Mouse (Mus musculus) MEL (cell line): ENCODE measurements around the gene Efcab2. TPM values are rescaled to one million over a fixed set of nuclear protein-coding genes. Genes with fewer than 3 reads are reported as not detected.
"Not testable (repeated sequence)": the region's sequence is repeated elsewhere in the genome, so short reads cannot be mapped to it uniquely, and the experiment has no call there.

Source experiments
- DNase-seq: peaks from one replicate; pipeline ENCODE4 v3.0.0; 2011; ENCODE audit warnings: low read depth, low spot score
- H3K27ac ChIP-seq: 2 replicates; pipeline ENCODE4 v1.5.1; 2012; ENCODE audit warnings: low read depth, mild to moderate bottlenecking, control low read depth, low read length, moderate library complexity; ENCODE audit not compliant: control insufficient read depth
- H3K27me3 ChIP-seq, 2 experiments: fragments of 150-350 bp in 1 of 2; sonication (generic) in 1 of 2; 2 replicates each; pipeline ENCODE4 v1.6.1; 2012; ENCODE audit warnings: low read length in 2 of 2, mild to moderate bottlenecking in 2 of 2, improper control_type of control experiment in 1 of 2, moderate library complexity in 1 of 2; ENCODE audit not compliant: insufficient read depth in 2 of 2, control insufficient read depth in 1 of 2
- H3K36me3 ChIP-seq, 2 experiments: 2 replicates each; pipeline ENCODE4 v1.6.1; 2012 to 2014; ENCODE audit warnings: low read length in 2 of 2, improper control_type of control experiment in 1 of 2, inconsistent platforms in 1 of 2, mild to moderate bottlenecking in 1 of 2; ENCODE audit not compliant: insufficient read depth in 2 of 2, control insufficient read depth in 1 of 2
- H3K4me1 ChIP-seq, 2 experiments: fragments of 150-350 bp in 1 of 2; sonication (generic) in 1 of 2; 2 replicates each; pipeline ENCODE4 v1.6.1; 2012; ENCODE audit warnings: low read length in 2 of 2, improper control_type of control experiment in 1 of 2, mild to moderate bottlenecking in 1 of 2; ENCODE audit not compliant: insufficient read depth in 2 of 2, control insufficient read depth in 1 of 2
- H3K4me3 ChIP-seq, 2 experiments: fragments of 150-350 bp in 1 of 2; sonication (generic) in 1 of 2; 2 replicates each; pipeline ENCODE4 v1.5.1; 2012; ENCODE audit warnings: low read depth in 2 of 2, low read length in 2 of 2, mild to moderate bottlenecking in 2 of 2, moderate library complexity in 2 of 2, control low read depth in 1 of 2, improper control_type of control experiment in 1 of 2; ENCODE audit not compliant: control insufficient read depth in 1 of 2, insufficient read depth in 1 of 2
- H3K79me2 ChIP-seq: 2 replicates; pipeline ENCODE4 v1.6.1; 2012; ENCODE audit warnings: mild to moderate bottlenecking, low read length, moderate library complexity; ENCODE audit not compliant: control insufficient read depth, poor library complexity, insufficient read depth
- H3K9ac ChIP-seq: 2 replicates; pipeline ENCODE4 v1.6.1; 2012; ENCODE audit warnings: low read depth, mild to moderate bottlenecking, control low read depth, low read length, moderate library complexity; ENCODE audit not compliant: control insufficient read depth, poor library complexity, severe bottlenecking
- H3K9me3 ChIP-seq: fragments of 150-350 bp; sonication (generic); replicated peaks from 2 replicates; pipeline ENCODE4 v1.6.1; 2012; ENCODE audit warnings: mild to moderate bottlenecking, low read length, improper control_type of control experiment, moderate library complexity; ENCODE audit not compliant: insufficient read depth
- CTCF ChIP-seq, 3 experiments: IDR thresholded peaks in 2 of 3; conservative IDR thresholded peaks in 1 of 3; 2 replicates each; pipeline ENCODE4 v1.5.1; 2011 to 2012; ENCODE audit warnings: low read length in 3 of 3, low read depth in 2 of 3, mild to moderate bottlenecking in 2 of 3, improper control_type of control experiment in 1 of 3, inconsistent platforms in 1 of 3, mixed read lengths in 1 of 3, moderate library complexity in 1 of 3; ENCODE audit not compliant: control insufficient read depth in 1 of 3, insufficient read depth in 1 of 3, poor library complexity in 1 of 3, severe bottlenecking in 1 of 3
- EP300 ChIP-seq, 2 experiments: IDR thresholded peaks; 2 replicates each; pipeline ENCODE4 v1.6.1; 2011; ENCODE audit warnings: improper control_type of control experiment in 2 of 2, low read length in 2 of 2, low read depth in 1 of 2, mild to moderate bottlenecking in 1 of 2
- GABPA ChIP-seq: IDR thresholded peaks from 2 replicates; pipeline ENCODE4 v1.6.1; 2012; ENCODE audit warnings: low read depth, mild to moderate bottlenecking, inconsistent platforms, low read length, improper control_type of control experiment, moderate library complexity
- GATA1 ChIP-seq: IDR thresholded peaks from 2 replicates; pipeline ENCODE4 v1.6.1; 2011; ENCODE audit warnings: low read depth, low read length, improper control_type of control experiment
- JUND ChIP-seq: IDR thresholded peaks from 2 replicates; pipeline ENCODE4 v1.6.1; 2011; ENCODE audit warnings: low read depth, mild to moderate bottlenecking, improper control_type of control experiment, low read length
- MAFK ChIP-seq: IDR thresholded peaks from 2 replicates; pipeline ENCODE4 v1.6.1; 2011; ENCODE audit warnings: low read depth, mild to moderate bottlenecking, low read length, improper control_type of control experiment, borderline replicate concordance
- MAX ChIP-seq: IDR thresholded peaks from 2 replicates; pipeline ENCODE4 v1.6.1; 2011; ENCODE audit warnings: low read length, improper control_type of control experiment
- MXI1 ChIP-seq: IDR thresholded peaks from 2 replicates; pipeline ENCODE4 v1.6.1; 2011; ENCODE audit warnings: mild to moderate bottlenecking, low read depth, low read length, improper control_type of control experiment
- MYB ChIP-seq: IDR thresholded peaks from 2 replicates; pipeline ENCODE4 v1.6.1; 2011; ENCODE audit warnings: mild to moderate bottlenecking, low read depth, low read length, improper control_type of control experiment
- POLR2A ChIP-seq, 2 experiments: IDR thresholded peaks; 2 replicates each; pipeline ENCODE4 v1.6.1; 2011 to 2012; ENCODE audit warnings: low read length in 2 of 2, mild to moderate bottlenecking in 2 of 2, control low read depth in 1 of 2, improper control_type of control experiment in 1 of 2, low read depth in 1 of 2, moderate library complexity in 1 of 2; ENCODE audit not compliant: control insufficient read depth in 1 of 2, insufficient read depth in 1 of 2, poor library complexity in 1 of 2
- RAD21 ChIP-seq: IDR thresholded peaks from 2 replicates; pipeline ENCODE4 v1.6.1; 2011; ENCODE audit warnings: mild to moderate bottlenecking, low read depth, low read length, improper control_type of control experiment
- SIN3A ChIP-seq: IDR thresholded peaks from 2 replicates; pipeline ENCODE4 v1.6.1; 2012; ENCODE audit warnings: low read length, improper control_type of control experiment, inconsistent platforms
- SMC3 ChIP-seq: IDR thresholded peaks from 2 replicates; pipeline ENCODE4 v1.6.1; 2011; ENCODE audit warnings: low read depth, low read length, improper control_type of control experiment
- TAL1 ChIP-seq: IDR thresholded peaks from 2 replicates; pipeline ENCODE4 v1.6.1; 2012; ENCODE audit warnings: mild to moderate bottlenecking, inconsistent platforms, low read length, moderate library complexity, mixed read lengths
- USF1 ChIP-seq: IDR thresholded peaks from 2 replicates; pipeline ENCODE4 v1.6.1; 2014; ENCODE audit warnings: low read depth, mild to moderate bottlenecking, inconsistent platforms, low read length, improper control_type of control experiment, moderate library complexity
- ZNF384 ChIP-seq: IDR thresholded peaks from 2 replicates; pipeline ENCODE4 v1.6.1; 2012; ENCODE audit warnings: low read depth, mild to moderate bottlenecking, inconsistent platforms, low read length, improper control_type of control experiment
- polyA plus RNA-seq, 2 experiments: library from polyadenylated mRNA; stranded (reverse) in 1 of 2; unstranded in 1 of 2; fragments of >175 nt in 1 of 2; fragments of >200 nt in 1 of 2; gene quantifications; 2 replicates each; pipeline versions ENCODE4 v1.2.1 to v1.2.4; 2012; ENCODE audit warnings: low replicate concordance in 2 of 2, low read depth in 1 of 2; ENCODE audit not compliant: insufficient read length in 2 of 2, insufficient read depth in 1 of 2, missing spikeins in 1 of 2
- total RNA-seq: library from RNA; depleted of rRNA; stranded (reverse); fragments of 300-350 nt; gene quantifications from 2 replicates; pipeline ENCODE4 v1.2.3, GENCODE M21; 2012

Efcab2 gene
- total and polyA plus RNA-seq, 3 experiments: 0.85 to 3.2 TPM; not detected in 1

- Histone ChIP-seq H3K4me1 (peaks cover 3 to 15% of the 10 kb centered on the region in 2 experiments; a peak in 3 of 4 replicates), H3K27ac (peak overlapping the region; percentile 94), H3K9me3 (no peaks in the 10 kb centered on the region), H3K27me3 (no peaks in the 10 kb centered on the region), H3K79me2 (peaks cover 7% of the 10 kb centered on the region; the same call in 1 of the 2 replicates), H3K4me3 (peak overlapping the region; percentile 66 to 98), H3K36me3 (peaks cover 0 to 11% of the 10 kb centered on the region in 2 experiments; a peak in 2 of 4 replicates), H3K9ac (peak overlapping the region; percentile 97)
- peak; percentile 66 for TF ChIP-seq ZNF384
- TF ChIP-seq USF1: no peak
- no peak for DNase-seq
Observed at GRCm38 (mm10) chr1:178406765-178407645, 1.1 kb downstream of the Efcab2 start.

- no peak for DNase-seq
- H3K36me3 ChIP-seq: peaks cover 0 to 8% of the 10 kb centered on the region in 2 experiments; a peak in 2 of 4 replicates
Observed at GRCm38 (mm10) chr1:178407651-178408050, 1.8 kb downstream of the Efcab2 start.

DNA sequence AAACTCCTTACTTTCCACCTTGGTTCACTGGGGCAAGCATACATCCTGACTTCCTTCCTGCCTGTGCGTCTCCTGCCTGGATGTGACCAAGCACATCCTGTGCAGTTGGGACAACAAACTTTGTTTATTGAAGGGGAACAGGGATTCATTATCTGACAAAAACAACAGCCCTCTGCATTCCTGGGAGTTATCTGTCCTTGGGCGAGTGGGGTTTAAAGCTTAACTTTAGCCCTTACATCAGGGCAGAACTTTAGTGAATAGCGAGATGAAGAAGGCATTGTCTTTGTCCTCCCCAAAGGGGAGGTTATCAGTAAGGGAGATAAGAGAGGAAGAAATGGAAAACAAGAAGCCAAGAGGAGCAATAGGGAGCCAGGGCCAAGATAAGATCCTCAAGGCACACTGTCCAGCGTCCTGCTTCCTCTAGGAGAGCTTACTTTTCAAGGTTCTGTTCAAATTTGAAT, 3.0 kb downstream of the Efcab2 start:
- no peak overlapping the region for H3K4me3 ChIP-seq
- H3K27ac ChIP-seq: no peak overlapping the region
- DNase-seq: no peak
- TF ChIP-seq GATA1 (peak; percentile 60), MAX (no peak), POLR2A (IDR thresholded peaks at IDR 0.05; ENCODE audit: control insufficient read depth in 1 of 2, insufficient read depth in 1 of 2, low read depth in 1 of 2, low read length in 2 of 2, poor library complexity in 1 of 2) (no peak), GABPA (no peak), SIN3A (no peak), JUND (no peak), MXI1 (no peak), TAL1 (no peak)
- no peaks in the 10 kb centered on the region for H3K9me3 ChIP-seq
- peaks cover 0 to 10% of the 10 kb centered on the region in 2 experiments; a peak in 2 of 4 replicates for H3K36me3 ChIP-seq
- peaks cover 0 to 8% of the 10 kb centered on the region in 2 experiments; a peak in 3 of 4 replicates for H3K4me1 ChIP-seq
- peaks cover 7% of the 10 kb centered on the region; the same call in 1 of the 2 replicates for H3K79me2 ChIP-seq
- no peaks in the 10 kb centered on the region for H3K27me3 ChIP-seq
- no peak overlapping the region for H3K9ac ChIP-seq

More at GRCm38 (mm10) chr1:178407651-178408050, 1.8 kb downstream of the Efcab2 start:
- no peak overlapping the region for H3K27ac ChIP-seq
- peaks cover 0 to 9% of the 10 kb centered on the region in 2 experiments; a peak in 3 of 4 replicates for H3K4me1 ChIP-seq
- H3K79me2 ChIP-seq: peaks cover 7% of the 10 kb centered on the region; the same call in 1 of the 2 replicates
- no peaks in the 10 kb centered on the region for H3K9me3 ChIP-seq
- H3K9ac ChIP-seq: no peak overlapping the region
- no peak for TF ChIP-seq RAD21
- TF ChIP-seq CTCF (IDR thresholded peaks at IDR 0.05 in 2 of 3, conservative IDR thresholded peaks at IDR 0.05 in 1 of 3; ENCODE audit: control insufficient read depth in 1 of 3, insufficient read depth in 1 of 3, low read depth in 2 of 3, low read length in 3 of 3, poor library complexity in 1 of 3, severe bottlenecking in 1 of 3): no peak
- no peak for TF ChIP-seq SIN3A
- no peak for TF ChIP-seq ZNF384
- TF ChIP-seq MYB: no peak
- TF ChIP-seq SMC3: no peak
- TF ChIP-seq JUND: no peak
- TF ChIP-seq MAFK: no peak
- no peak for TF ChIP-seq EP300 (IDR thresholded peaks at IDR 0.05; ENCODE audit: low read depth in 1 of 2, low read length in 2 of 2)
- no peak for TF ChIP-seq TAL1
- no peaks in the 10 kb centered on the region for H3K27me3 ChIP-seq
- no peak overlapping the region for H3K4me3 ChIP-seq

DNA sequence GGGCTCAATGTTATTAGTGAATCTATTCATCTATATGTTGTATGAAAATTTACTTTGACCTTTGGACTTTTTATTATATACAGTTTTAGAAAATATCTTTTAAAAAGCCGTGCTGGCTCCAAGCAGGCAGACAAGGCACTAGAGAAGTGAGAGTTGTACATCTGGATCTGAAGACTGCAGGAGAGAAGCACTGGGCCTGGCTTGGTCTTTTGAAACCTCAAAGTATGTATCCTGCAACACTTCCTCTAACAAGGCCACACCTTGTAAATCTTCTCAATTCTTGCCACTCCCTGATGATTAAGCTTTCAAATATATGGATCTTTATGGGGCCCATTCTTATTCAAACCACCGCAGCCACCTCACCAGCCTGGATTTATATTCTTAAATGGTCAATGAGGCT, 7.5 kb downstream of the Efcab2 start:
- not testable (repeated sequence) for H3K9me3 ChIP-seq, H3K27ac ChIP-seq, DNase-seq, H3K9ac ChIP-seq, H3K36me3 ChIP-seq, H3K79me2 ChIP-seq, H3K4me3 ChIP-seq, H3K27me3 ChIP-seq, H3K4me1 ChIP-seq
